Mouse (Mus musculus): ENCODE data around the gene Ormdl3. TPM values are rescaled to one million over a fixed set of nuclear protein-coding genes. Genes with fewer than 3 reads are reported as not detected.

Gene Ormdl3
- polyA plus RNA-seq, 1 experiment, result 20.0 TPM

GRCm38 (mm10) chr11:98584629-98585177 is 2.5 kb downstream of the Ormdl3 start:
- Histone ChIP-seq H3K27ac (ENCODE audit: insufficient read depth, low read length) (no peak overlapping the region), H3K36me3 (ENCODE audit: control insufficient read depth, insufficient read depth, low read length, poor library complexity, severe bottlenecking) (peaks cover 9% of the 10 kb centered on the region), H3K4me1 (ENCODE audit: control insufficient read depth, insufficient read depth, low read length) (peaks cover 8% of the 10 kb centered on the region), H3K9ac (ENCODE audit: low read depth, poor library complexity, severe bottlenecking) (no peak overlapping the region), H3K27me3 (ENCODE audit: control insufficient read depth, insufficient read depth, low read length, poor library complexity, severe bottlenecking) (no peaks in the 10 kb centered on the region), H3K9me3 (replicated peaks; ENCODE audit: control insufficient read depth, insufficient read depth, low read length, poor library complexity, severe bottlenecking) (no peaks in the 10 kb centered on the region), H3K4me3 (ENCODE audit: low read depth, low read length) (no peak overlapping the region)
- TF ChIP-seq POLR2A (IDR thresholded peaks at IDR 0.05; ENCODE audit: insufficient read depth, low read length) (no peak), CTCF (IDR thresholded peaks at IDR 0.05; ENCODE audit: low read depth, low read length) (no peak), EP300 (IDR thresholded peaks at IDR 0.05; ENCODE audit: insufficient read depth, low read depth, low read length) (no peak)

- Histone ChIP-seq H3K4me3 (ENCODE audit: low read depth, low read length) (no peak overlapping the region), H3K9ac (ENCODE audit: low read depth, poor library complexity, severe bottlenecking) (no peak overlapping the region), H3K9me3 (replicated peaks; ENCODE audit: control insufficient read depth, insufficient read depth, low read length, poor library complexity, severe bottlenecking) (no peaks in the 10 kb centered on the region), H3K27ac (ENCODE audit: insufficient read depth, low read length) (no peak overlapping the region), H3K36me3 (ENCODE audit: control insufficient read depth, insufficient read depth, low read length, poor library complexity, severe bottlenecking) (peaks cover 9% of the 10 kb centered on the region), H3K27me3 (ENCODE audit: control insufficient read depth, insufficient read depth, low read length, poor library complexity, severe bottlenecking) (no peaks in the 10 kb centered on the region), H3K4me1 (ENCODE audit: control insufficient read depth, insufficient read depth, low read length) (peaks cover 8% of the 10 kb centered on the region)
- TF ChIP-seq EP300 (IDR thresholded peaks at IDR 0.05; ENCODE audit: insufficient read depth, low read depth, low read length) (no peak), POLR2A (IDR thresholded peaks at IDR 0.05; ENCODE audit: insufficient read depth, low read length) (no peak), CTCF (IDR thresholded peaks at IDR 0.05; ENCODE audit: low read depth, low read length) (no peak)
Observed at GRCm38 (mm10) chr11:98584146-98584545, 3.0 kb downstream of the Ormdl3 start.

GRCm38 (mm10) chr11:98583571-98583970 is 3.6 kb downstream of the Ormdl3 start:
- Histone ChIP-seq H3K9me3 (replicated peaks; ENCODE audit: control insufficient read depth, insufficient read depth, low read length, poor library complexity, severe bottlenecking) (no peaks in the 10 kb centered on the region), H3K27me3 (ENCODE audit: control insufficient read depth, insufficient read depth, low read length, poor library complexity, severe bottlenecking) (no peaks in the 10 kb centered on the region), H3K36me3 (ENCODE audit: control insufficient read depth, insufficient read depth, low read length, poor library complexity, severe bottlenecking) (peaks cover 9% of the 10 kb centered on the region), H3K4me1 (ENCODE audit: control insufficient read depth, insufficient read depth, low read length) (peaks cover 8% of the 10 kb centered on the region), H3K9ac (ENCODE audit: low read depth, poor library complexity, severe bottlenecking) (no peak overlapping the region), H3K27ac (ENCODE audit: insufficient read depth, low read length) (no peak overlapping the region), H3K4me3 (ENCODE audit: low read depth, low read length) (no peak overlapping the region)
- TF ChIP-seq POLR2A (IDR thresholded peaks at IDR 0.05; ENCODE audit: insufficient read depth, low read length) (no peak), CTCF (IDR thresholded peaks at IDR 0.05; ENCODE audit: low read depth, low read length) (peak; percentile 38)

- Histone ChIP-seq H3K36me3 (ENCODE audit: control insufficient read depth, insufficient read depth, low read length, poor library complexity, severe bottlenecking) (peaks cover 9% of the 10 kb centered on the region), H3K4me3 (ENCODE audit: low read depth, low read length) (no peak overlapping the region), H3K4me1 (ENCODE audit: control insufficient read depth, insufficient read depth, low read length) (peaks cover 8% of the 10 kb centered on the region), H3K9ac (ENCODE audit: low read depth, poor library complexity, severe bottlenecking) (no peak overlapping the region), H3K27ac (ENCODE audit: insufficient read depth, low read length) (no peak overlapping the region), H3K27me3 (ENCODE audit: control insufficient read depth, insufficient read depth, low read length, poor library complexity, severe bottlenecking) (no peaks in the 10 kb centered on the region), H3K9me3 (replicated peaks; ENCODE audit: control insufficient read depth, insufficient read depth, low read length, poor library complexity, severe bottlenecking) (no peaks in the 10 kb centered on the region)
- TF ChIP-seq EP300 (IDR thresholded peaks at IDR 0.05; ENCODE audit: insufficient read depth, low read depth, low read length), result no peak
- no peak for TF ChIP-seq POLR2A (IDR thresholded peaks at IDR 0.05; ENCODE audit: insufficient read depth, low read length)
- no peak for TF ChIP-seq CTCF (IDR thresholded peaks at IDR 0.05; ENCODE audit: low read depth, low read length)
Observed at GRCm38 (mm10) chr11:98583265-98583552, 4.0 kb downstream of the Ormdl3 start.

GRCm38 (mm10) chr11:98582551-98583264 is 4.5 kb downstream of the Ormdl3 start:
- H3K27me3 ChIP-seq (ENCODE audit: control insufficient read depth, insufficient read depth, low read length, poor library complexity, severe bottlenecking), result no peaks in the 10 kb centered on the region
- H3K9me3 ChIP-seq (replicated peaks; ENCODE audit: control insufficient read depth, insufficient read depth, low read length, poor library complexity, severe bottlenecking), result no peaks in the 10 kb centered on the region
- no peak overlapping the region for H3K9ac ChIP-seq (ENCODE audit: low read depth, poor library complexity, severe bottlenecking)
- no peak overlapping the region for H3K27ac ChIP-seq (ENCODE audit: insufficient read depth, low read length)
- TF ChIP-seq POLR2A (IDR thresholded peaks at IDR 0.05; ENCODE audit: insufficient read depth, low read length) (no peak), EP300 (IDR thresholded peaks at IDR 0.05; ENCODE audit: insufficient read depth, low read depth, low read length) (no peak), CTCF (IDR thresholded peaks at IDR 0.05; ENCODE audit: low read depth, low read length) (no peak)
- peaks cover 9% of the 10 kb centered on the region for H3K36me3 ChIP-seq (ENCODE audit: control insufficient read depth, insufficient read depth, low read length, poor library complexity, severe bottlenecking)
- H3K4me1 ChIP-seq (ENCODE audit: control insufficient read depth, insufficient read depth, low read length), result peaks cover 8% of the 10 kb centered on the region
- H3K4me3 ChIP-seq (ENCODE audit: low read depth, low read length), result no peak overlapping the region

GRCm38 (mm10) chr11:98582030-98582388 is 5.2 kb downstream of the Ormdl3 start:
- TF ChIP-seq POLR2A (IDR thresholded peaks at IDR 0.05; ENCODE audit: insufficient read depth, low read length) (no peak), EP300 (IDR thresholded peaks at IDR 0.05; ENCODE audit: insufficient read depth, low read depth, low read length) (no peak), CTCF (IDR thresholded peaks at IDR 0.05; ENCODE audit: low read depth, low read length) (no peak)
- peak overlapping the region; percentile 59 for H3K27ac ChIP-seq (ENCODE audit: insufficient read depth, low read length)
- no peak overlapping the region for H3K4me3 ChIP-seq (ENCODE audit: low read depth, low read length)
- H3K36me3 ChIP-seq (ENCODE audit: control insufficient read depth, insufficient read depth, low read length, poor library complexity, severe bottlenecking), result peaks cover 9% of the 10 kb centered on the region
- H3K9me3 ChIP-seq (replicated peaks; ENCODE audit: control insufficient read depth, insufficient read depth, low read length, poor library complexity, severe bottlenecking), result no peaks in the 10 kb centered on the region
- H3K4me1 ChIP-seq (ENCODE audit: control insufficient read depth, insufficient read depth, low read length), result peaks cover 8% of the 10 kb centered on the region
- H3K9ac ChIP-seq (ENCODE audit: low read depth, poor library complexity, severe bottlenecking), result no peak overlapping the region; the same call in 1 of the 2 replicates
- H3K27me3 ChIP-seq (ENCODE audit: control insufficient read depth, insufficient read depth, low read length, poor library complexity, severe bottlenecking), result no peaks in the 10 kb centered on the region
